Mouse (Mus musculus): ENCODE data around the gene Slc12a7.

- TF ChIP-seq CTCF (IDR thresholded peaks at IDR 0.05; ENCODE audit: control insufficient read depth, insufficient read depth, low read length) = no peak
- TF ChIP-seq POLR2A (IDR thresholded peaks at IDR 0.05; ENCODE audit: borderline replicate concordance, control insufficient read depth, low read depth, low read length) = no peak
Observed at GRCm38 (mm10) chr13:73765393-73765792, 32.5 kb downstream of the Slc12a7 start.

All from bone marrow, adult 2 months (tissue).